Mouse (Mus musculus) midbrain, embryonic 10.5 days (tissue): Measurements from ENCODE around the gene Zfp704. TPM values are rescaled to one million over a fixed set of nuclear protein-coding genes. Genes with fewer than 3 reads are reported as not detected.

Experiments used
- DNase-seq: peaks from one replicate; pipeline ENCODE4 v3.0.0-alpha.2; 2017; ENCODE audit warnings: low spot score
- H3K27ac ChIP-seq: fragments of 300-500 bp; sonication (generic); replicated peaks from 2 replicates; pipeline ENCODE4 v1.5.1; 2016; ENCODE audit warnings: mild to moderate bottlenecking
- H3K27me3 ChIP-seq: fragments of 300-500 bp; sonication (generic); 2 replicates; pipeline ENCODE4 v1.6.1; 2016; ENCODE audit warnings: low read depth, mild to moderate bottlenecking; ENCODE audit not compliant: poor library complexity, severe bottlenecking
- H3K36me3 ChIP-seq: fragments of 300-500 bp; sonication (generic); 2 replicates; pipeline ENCODE4 v1.6.1; 2016; ENCODE audit warnings: mild to moderate bottlenecking, moderate library complexity
- H3K4me1 ChIP-seq: fragments of 300-500 bp; sonication (generic); 2 replicates; pipeline ENCODE4 v1.6.1; 2016
- H3K4me3 ChIP-seq: fragments of 300-500 bp; sonication (generic); 2 replicates; pipeline ENCODE4 v1.5.1; 2016; ENCODE audit warnings: mild to moderate bottlenecking, moderate library complexity
- H3K9me3 ChIP-seq: fragments of 300-500 bp; sonication (generic); replicated peaks from 2 replicates; pipeline ENCODE4 v1.6.1; 2016; ENCODE audit warnings: mild to moderate bottlenecking
- WGBS: fragments of 180-500 bp; shearing (Covaris S2); methylation state at CpG from one replicate; pipeline ENCODE4 v1.1.7; 2016; 5-methylcytosine and 5-hydroxymethylcytosine counted together
- polyA plus RNA-seq: library from polyadenylated mRNA; unstranded; fragments of >200 nt; fragmentation: Nextera tagmentation; extraction: Ambion mirVana; gene quantifications from 2 replicates; pipeline ENCODE4 v1.2.1, GENCODE M21; 2016

Gene Zfp704
- polyA plus RNA-seq, 1 experiment from 2014 or later = 5.0 TPM

GRCm38 (mm10) chr3:9608906-9609580 lies 842 bp downstream of the Zfp704 start:
- Histone ChIP-seq H3K9me3 (no peaks in the 10 kb centered on the region), H3K27me3 (peaks cover 10% of the 10 kb centered on the region; the same call in 1 of the 2 replicates), H3K36me3 (no peaks in the 10 kb centered on the region), H3K4me3 (peak overlapping the region; percentile 92), H3K27ac (peak overlapping the region; percentile 94), H3K4me1 (peaks cover 45% of the 10 kb centered on the region)
- WGBS = under 1% methylated on average over 93 of the region's 94 CpGs
- peak; percentile 74 for DNase-seq

GRCm38 (mm10) chr3:9608441-9608905 lies 1.4 kb downstream of the Zfp704 start:
- no peak for DNase-seq
- Histone ChIP-seq H3K9me3 (no peaks in the 10 kb centered on the region), H3K4me3 (peak overlapping the region; percentile 92), H3K27me3 (peaks cover 10% of the 10 kb centered on the region; the same call in 1 of the 2 replicates), H3K4me1 (peaks cover 45% of the 10 kb centered on the region), H3K36me3 (no peaks in the 10 kb centered on the region), H3K27ac (peak overlapping the region; percentile 94)
- under 1% methylated on average over 16 of the region's 16 CpGs for WGBS

GRCm38 (mm10) chr3:9607686-9608085 lies 2.2 kb downstream of the Zfp704 start:
- WGBS = 65% methylated on average over 5 of the region's 5 CpGs
- Histone ChIP-seq H3K9me3 (no peaks in the 10 kb centered on the region), H3K36me3 (no peaks in the 10 kb centered on the region), H3K4me3 (peak overlapping the region; percentile 92), H3K4me1 (peaks cover 45% of the 10 kb centered on the region), H3K27me3 (peaks cover 10% of the 10 kb centered on the region; the same call in 1 of the 2 replicates), H3K27ac (no peak overlapping the region)
- no peak for DNase-seq

GRCm38 (mm10) chr3:9605784-9606706 lies 3.8 kb downstream of the Zfp704 start:
- no peaks in the 10 kb centered on the region for H3K27me3 ChIP-seq

GRCm38 (mm10) chr3:9604941-9605340 lies 4.9 kb downstream of the Zfp704 start:
- WGBS = 85% methylated on average over 7 of the region's 7 CpGs
- H3K4me1 ChIP-seq = peaks cover 38% of the 10 kb centered on the region
- H3K9me3 ChIP-seq = no peaks in the 10 kb centered on the region
- no peak for DNase-seq
- no peaks in the 10 kb centered on the region for H3K36me3 ChIP-seq
- no peaks in the 10 kb centered on the region for H3K27me3 ChIP-seq
- no peak overlapping the region for H3K27ac ChIP-seq
- no peak overlapping the region for H3K4me3 ChIP-seq

More at GRCm38 (mm10) chr3:9605784-9606706, 3.8 kb downstream of the Zfp704 start:
- H3K27ac ChIP-seq = no peak overlapping the region
- 19% methylated on average over 11 of the region's 11 CpGs for WGBS
- H3K9me3 ChIP-seq = no peaks in the 10 kb centered on the region
- H3K4me1 ChIP-seq = peaks cover 45% of the 10 kb centered on the region
- H3K36me3 ChIP-seq = no peaks in the 10 kb centered on the region
- DNase-seq = no peak
- H3K4me3 ChIP-seq = peak overlapping the region; percentile 12; the same call in 1 of the 2 replicates

GRCm38 (mm10) chr3:9603866-9604265 lies 6.0 kb downstream of the Zfp704 start:
- H3K4me1 ChIP-seq = peaks cover 41% of the 10 kb centered on the region
- no peaks in the 10 kb centered on the region for H3K9me3 ChIP-seq
- WGBS = 80% methylated on average over 4 of the region's 4 CpGs
- H3K27ac ChIP-seq = no peak overlapping the region
- H3K4me3 ChIP-seq = no peak overlapping the region
- H3K27me3 ChIP-seq = no peaks in the 10 kb centered on the region
- DNase-seq = no peak
- H3K36me3 ChIP-seq = no peaks in the 10 kb centered on the region

- no peaks in the 10 kb centered on the region for H3K9me3 ChIP-seq
- H3K27me3 ChIP-seq = no peaks in the 10 kb centered on the region
- H3K27ac ChIP-seq = no peak overlapping the region
- no peak for DNase-seq
- H3K4me1 ChIP-seq = peaks cover 11% of the 10 kb centered on the region
- WGBS = 88% methylated on average over 6 of the region's 6 CpGs
- H3K4me3 ChIP-seq = no peak overlapping the region
- H3K36me3 ChIP-seq = no peaks in the 10 kb centered on the region
Measured at GRCm38 (mm10) chr3:9600577-9600976, 9.3 kb downstream of the Zfp704 start.

- no peak for DNase-seq
- Histone ChIP-seq H3K4me3 (no peak overlapping the region), H3K9me3 (no peaks in the 10 kb centered on the region), H3K27me3 (no peaks in the 10 kb centered on the region), H3K36me3 (no peaks in the 10 kb centered on the region), H3K27ac (no peak overlapping the region), H3K4me1 (peaks cover 8% of the 10 kb centered on the region)
- WGBS = 87% methylated on average over 11 of the region's 11 CpGs
Measured at GRCm38 (mm10) chr3:9599738-9600410, 10.0 kb downstream of the Zfp704 start.

GRCm38 (mm10) chr3:9598061-9598460 lies 11.8 kb downstream of the Zfp704 start:
- Histone ChIP-seq H3K4me1 (peaks cover 6% of the 10 kb centered on the region; the same call in 1 of the 2 replicates), H3K36me3 (no peaks in the 10 kb centered on the region), H3K9me3 (no peaks in the 10 kb centered on the region), H3K27me3 (no peaks in the 10 kb centered on the region), H3K27ac (no peak overlapping the region), H3K4me3 (no peak overlapping the region)
- 91% methylated on average over 3 of the region's 3 CpGs for WGBS
- no peak for DNase-seq

GRCm38 (mm10) chr3:9594457-9594856 lies 15.4 kb downstream of the Zfp704 start:
- DNase-seq = no peak
- Histone ChIP-seq H3K9me3 (no peaks in the 10 kb centered on the region), H3K27ac (no peak overlapping the region), H3K4me1 (peaks cover 10% of the 10 kb centered on the region; the same call in 1 of the 2 replicates), H3K4me3 (no peak overlapping the region), H3K27me3 (no peaks in the 10 kb centered on the region), H3K36me3 (no peaks in the 10 kb centered on the region)
- WGBS = 90% methylated on average over 7 of the region's 7 CpGs

GRCm38 (mm10) chr3:9593832-9594231 lies 16.1 kb downstream of the Zfp704 start:
- Histone ChIP-seq H3K27ac (no peak overlapping the region), H3K4me3 (no peak overlapping the region), H3K36me3 (no peaks in the 10 kb centered on the region), H3K9me3 (no peaks in the 10 kb centered on the region), H3K4me1 (peaks cover 8% of the 10 kb centered on the region; the same call in 1 of the 2 replicates), H3K27me3 (no peaks in the 10 kb centered on the region)
- no peak for DNase-seq
- WGBS = 82% methylated on average over 2 of the region's 2 CpGs

GRCm38 (mm10) chr3:9591416-9592110 lies 18.3 kb downstream of the Zfp704 start:
- no peaks in the 10 kb centered on the region for H3K36me3 ChIP-seq
- 0 out of 2 replicates have a peak, but pooled peaks cover 5% of the 10 kb centered on the region for H3K9me3 ChIP-seq
- WGBS = 93% methylated on average over 8 of the region's 8 CpGs
- DNase-seq = no peak
- H3K4me1 ChIP-seq = peaks cover 8% of the 10 kb centered on the region; the same call in 1 of the 2 replicates
- H3K27me3 ChIP-seq = no peaks in the 10 kb centered on the region
- no peak overlapping the region for H3K4me3 ChIP-seq
- H3K27ac ChIP-seq = no peak overlapping the region
